Mouse (Mus musculus): Measurements from ENCODE around the gene Tnfsf10. TPM values are rescaled to one million over a fixed set of nuclear protein-coding genes. Genes with fewer than 3 reads are reported as not detected.

Gene Tnfsf10
- polyA plus RNA-seq (2012) = 0.23 and 0.26 TPM in 2 replicates

GRCm38 (mm10) chr3:27316559-27317287 lies at the start of gene Tnfsf10:
Gene Tnfsf10, plus strand, starts transcription at chr3:27317028.

GRCm38 (mm10) chr3:27371276-27371621 lies 54.4 kb downstream of the Tnfsf10 start, which contains the start of gene Ghsr:
Gene Ghsr, plus strand, starts transcription at chr3:27371351.

Other genes starting within 250 kb of the Tnfsf10 start
- 0.91 and 2.1 TPM in 2 replicates for gene Ect2, start 163.2 kb upstream of the Tnfsf10 start, polyA plus RNA-seq (2012)
- gene Nceh1, start 134.1 kb upstream of the Tnfsf10 start, polyA plus RNA-seq (2012) = 15.1 and 30.5 TPM in 2 replicates
- gene Ghsr, start 54.3 kb downstream of the Tnfsf10 start, polyA plus RNA-seq (2012) = not detected in 2 replicates